Mouse (Mus musculus) lung, postnatal 0 days (tissue): ENCODE measurements at regions not wholly inside any gene's neighbourhood (a gene's known extent, or its start where the extent isn't known, plus 50 kb on each side); places are given as distances from the start of the nearest gene placed in this dataset.

ENCODE experiments used
- CTCF ChIP-seq: IDR thresholded peaks from 2 replicates; pipeline ENCODE4 v1.5.1; 2016; ENCODE audit warnings: antibody characterized with exemption, mild to moderate bottlenecking
- EP300 ChIP-seq: IDR thresholded peaks from 2 replicates; pipeline ENCODE4 v1.6.1; 2016; ENCODE audit warnings: antibody characterized with exemption, mild to moderate bottlenecking, control low read depth

GRCm38 (mm10) chr2:133628874-133629273 is 76.9 kb downstream of the Bmp2 start:
- TF ChIP-seq CTCF, result no peak
- no peak for TF ChIP-seq EP300
